Mouse (Mus musculus) hindbrain, embryonic 10.5 days (tissue): ENCODE data around the gene Fbxo2. TPM values are rescaled to one million over a fixed set of nuclear protein-coding genes. Genes with fewer than 3 reads are reported as not detected.

Experiments used
- DNase-seq: peaks from one replicate; pipeline ENCODE4 v3.0.0-alpha.2; 2017; ENCODE audit warnings: low spot score
- H3K27ac ChIP-seq: fragments of 300-500 bp; sonication (generic); 2 replicates; pipeline ENCODE4 v1.5.1; 2016; ENCODE audit warnings: mild to moderate bottlenecking, moderate library complexity
- H3K27me3 ChIP-seq: fragments of 300-500 bp; sonication (generic); 2 replicates; pipeline ENCODE4 v1.6.1; 2016; ENCODE audit warnings: mild to moderate bottlenecking; ENCODE audit not compliant: poor library complexity, insufficient read depth, severe bottlenecking
- H3K36me3 ChIP-seq: fragments of 300-500 bp; sonication (generic); 2 replicates; pipeline ENCODE4 v1.6.1; 2016; ENCODE audit warnings: mild to moderate bottlenecking, moderate library complexity
- H3K4me1 ChIP-seq: fragments of 300-500 bp; sonication (generic); replicated peaks from 2 replicates; pipeline ENCODE4 v1.6.1; 2016; ENCODE audit warnings: mild to moderate bottlenecking
- H3K4me3 ChIP-seq: fragments of 300-500 bp; sonication (generic); 2 replicates; pipeline ENCODE4 v1.5.1; 2016; ENCODE audit warnings: mild to moderate bottlenecking, moderate library complexity
- H3K9me3 ChIP-seq: fragments of 300-500 bp; sonication (generic); 2 replicates; pipeline ENCODE4 v1.6.1; 2016; ENCODE audit warnings: mild to moderate bottlenecking, moderate library complexity
- WGBS: fragments of 180-500 bp; shearing (Covaris S2); methylation state at CpG from one replicate; pipeline ENCODE4 v1.1.7; 2016; 5-methylcytosine and 5-hydroxymethylcytosine counted together
- polyA plus RNA-seq: library from polyadenylated mRNA; unstranded; fragments of >200 nt; fragmentation: Nextera tagmentation; extraction: Ambion mirVana; gene quantifications from 2 replicates; pipeline ENCODE4 v1.2.1, GENCODE M21; 2016

Gene Fbxo2
- polyA plus RNA-seq, 1 experiment from 2014 or later: 3.3 TPM

DNA sequence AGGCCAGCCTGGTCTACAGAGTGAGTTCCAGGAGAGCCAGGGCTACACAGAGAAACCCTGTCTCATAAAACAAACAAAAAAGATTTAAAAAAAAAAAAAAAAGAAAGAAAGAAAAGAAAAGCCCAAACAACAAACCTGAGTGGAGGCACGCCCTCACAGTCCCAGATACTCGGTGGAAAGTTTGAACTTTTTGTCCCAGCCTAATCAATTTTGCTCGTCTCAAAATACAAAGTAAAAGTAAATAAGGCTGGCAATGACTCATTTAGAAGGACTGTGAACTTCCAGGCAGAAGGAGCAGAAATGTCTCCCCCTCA is 9.5 kb upstream of the Fbxo2 start:
- 65% methylated on average over 3 of the region's 3 CpGs for WGBS
- peak overlapping the region; percentile 92 for H3K27ac ChIP-seq
- peaks cover 70% of the 10 kb centered on the region for H3K36me3 ChIP-seq
- DNase-seq: no peak
- peak overlapping the region; percentile 69 for H3K4me3 ChIP-seq
- no peaks in the 10 kb centered on the region for H3K9me3 ChIP-seq
- H3K4me1 ChIP-seq: peaks cover 36% of the 10 kb centered on the region
- no peaks in the 10 kb centered on the region for H3K27me3 ChIP-seq

GRCm38 (mm10) chr4:148151267-148152168 is 8.9 kb upstream of the Fbxo2 start, which contains the start of gene Fbxo6:
Fbxo6 (minus strand) TSS chr4:148152140.
- Histone ChIP-seq H3K4me1 (peaks cover 36% of the 10 kb centered on the region), H3K27ac (peak within 1 kb of the TSS; percentile 92), H3K27me3 (no peaks in the 10 kb centered on the region), H3K36me3 (peaks cover 70% of the 10 kb centered on the region), H3K9me3 (no peaks in the 10 kb centered on the region), H3K4me3 (peak within 1 kb of the TSS; percentile 69)
- WGBS: 1% methylated on average over 67 of the region's 67 CpGs
- peak; percentile 88 for DNase-seq

- no peak for DNase-seq
- 85% methylated on average over 5 of the region's 5 CpGs for WGBS
- Histone ChIP-seq H3K27ac (no peak overlapping the region; the same call in 1 of the 2 replicates), H3K4me1 (peaks cover 40% of the 10 kb centered on the region), H3K9me3 (no peaks in the 10 kb centered on the region), H3K36me3 (peaks cover 70% of the 10 kb centered on the region), H3K4me3 (no peak overlapping the region; the same call in 1 of the 2 replicates), H3K27me3 (no peaks in the 10 kb centered on the region)
Measured at GRCm38 (mm10) chr4:148152547-148152946, 7.9 kb upstream of the Fbxo2 start.

DNA sequence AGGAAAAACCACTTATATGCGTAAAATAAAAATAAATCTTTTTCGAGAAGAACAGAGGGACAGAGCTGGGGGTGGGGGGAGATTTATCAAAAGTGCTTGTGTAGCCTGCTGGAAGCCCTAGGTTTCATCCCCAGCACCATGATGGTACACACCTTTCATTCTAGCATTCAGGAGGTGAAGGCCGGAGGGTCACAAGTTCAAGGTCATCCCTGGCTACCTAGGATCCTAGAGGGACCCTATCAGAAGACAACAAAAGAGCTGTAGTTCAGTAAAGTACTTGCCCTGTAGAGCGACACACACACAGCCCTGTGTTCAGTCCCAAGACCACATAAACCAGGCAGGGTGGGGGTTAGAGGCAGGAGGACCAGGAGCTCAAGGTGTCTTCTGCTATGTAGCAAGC is 6.4 kb upstream of the Fbxo2 start:
- Histone ChIP-seq H3K4me1 (peaks cover 51% of the 10 kb centered on the region), H3K4me3 (no peak overlapping the region), H3K27me3 (peaks cover 7% of the 10 kb centered on the region; the same call in 1 of the 2 replicates), H3K9me3 (no peaks in the 10 kb centered on the region), H3K36me3 (peaks cover 67% of the 10 kb centered on the region), H3K27ac (no peak overlapping the region)
- no peak for DNase-seq
- WGBS: 91% methylated on average over 4 of the region's 4 CpGs

- 70% methylated on average over 3 of the region's 3 CpGs for WGBS
- Histone ChIP-seq H3K36me3 (peaks cover 63% of the 10 kb centered on the region), H3K27me3 (peaks cover 7% of the 10 kb centered on the region), H3K9me3 (no peaks in the 10 kb centered on the region), H3K27ac (no peak overlapping the region), H3K4me3 (no peak overlapping the region), H3K4me1 (peaks cover 52% of the 10 kb centered on the region)
- DNase-seq: no peak
Measured at GRCm38 (mm10) chr4:148154982-148155381, 5.4 kb upstream of the Fbxo2 start.

GRCm38 (mm10) chr4:148158436-148159348 is 1.7 kb upstream of the Fbxo2 start:
- peak; percentile 60 for DNase-seq
- Histone ChIP-seq H3K27me3 (peaks cover 44% of the 10 kb centered on the region), H3K9me3 (no peaks in the 10 kb centered on the region), H3K4me1 (peaks cover 50% of the 10 kb centered on the region), H3K36me3 (peaks cover 49% of the 10 kb centered on the region), H3K4me3 (peak overlapping the region; percentile 81), H3K27ac (peak overlapping the region; percentile 95)
- 24% methylated on average over 27 of the region's 27 CpGs for WGBS

DNA sequence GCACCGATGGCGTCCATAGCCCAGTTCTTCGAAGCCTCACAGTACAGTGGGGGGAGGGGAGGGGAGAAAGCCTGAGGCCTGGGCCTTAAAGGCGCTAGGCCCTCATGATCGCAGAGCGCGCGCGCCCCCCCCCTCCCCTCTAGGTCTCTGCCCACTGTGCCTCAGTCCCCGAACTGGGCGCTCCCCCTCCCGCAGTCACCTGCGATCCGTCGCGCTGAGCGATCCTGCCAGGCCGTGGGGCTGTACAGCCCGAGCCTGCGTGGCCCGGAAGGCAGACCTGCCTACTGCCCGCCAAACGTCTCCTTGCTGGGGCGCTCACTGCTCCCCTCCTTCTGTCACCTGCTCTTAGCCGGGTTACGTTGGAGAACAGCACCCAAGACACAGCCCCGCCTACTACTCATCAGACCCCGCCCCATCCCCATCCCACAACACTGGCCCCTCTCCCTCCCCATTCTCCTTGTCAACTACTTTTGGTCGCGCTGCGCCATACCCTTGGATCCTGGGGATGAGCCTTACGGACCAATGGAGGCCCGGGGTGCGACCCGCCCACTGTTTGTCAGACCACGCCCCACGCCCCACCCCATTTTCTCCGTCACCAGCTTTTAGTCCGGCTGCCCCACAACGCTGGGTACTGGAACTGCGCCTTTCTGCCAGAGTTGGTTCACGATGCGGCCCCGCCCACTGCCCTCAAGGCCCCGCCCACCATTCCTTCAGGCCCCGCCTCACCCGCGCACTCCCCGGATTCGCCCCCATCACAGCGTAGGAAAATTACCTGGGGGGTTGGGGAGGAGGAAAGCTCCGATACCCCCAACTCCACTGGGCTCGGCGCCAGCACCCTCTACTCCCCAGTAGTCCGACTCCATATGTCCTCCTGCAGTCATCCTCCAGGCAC is 631 bp upstream of the Fbxo2 start:
- Histone ChIP-seq H3K27ac (peak overlapping the region; percentile 95), H3K9me3 (no peaks in the 10 kb centered on the region), H3K4me1 (peaks cover 61% of the 10 kb centered on the region), H3K36me3 (peaks cover 38% of the 10 kb centered on the region), H3K4me3 (peak overlapping the region; percentile 81), H3K27me3 (peaks cover 55% of the 10 kb centered on the region)
- WGBS: under 1% methylated on average over 55 of the region's 55 CpGs
- DNase-seq: peak; percentile 98

GRCm38 (mm10) chr4:148164002-148164439 is 3.6 kb downstream of the Fbxo2 start:
- under 1% methylated on average over 29 of the region's 29 CpGs for WGBS
- H3K4me3 ChIP-seq: peak overlapping the region; percentile 47
- DNase-seq: peak; percentile 76
- peaks cover 67% of the 10 kb centered on the region for H3K4me1 ChIP-seq
- H3K36me3 ChIP-seq: no peaks in the 10 kb centered on the region
- H3K9me3 ChIP-seq: no peaks in the 10 kb centered on the region
- peaks cover 84% of the 10 kb centered on the region for H3K27me3 ChIP-seq
- peak overlapping the region; percentile 6; the same call in 1 of the 2 replicates for H3K27ac ChIP-seq

DNA sequence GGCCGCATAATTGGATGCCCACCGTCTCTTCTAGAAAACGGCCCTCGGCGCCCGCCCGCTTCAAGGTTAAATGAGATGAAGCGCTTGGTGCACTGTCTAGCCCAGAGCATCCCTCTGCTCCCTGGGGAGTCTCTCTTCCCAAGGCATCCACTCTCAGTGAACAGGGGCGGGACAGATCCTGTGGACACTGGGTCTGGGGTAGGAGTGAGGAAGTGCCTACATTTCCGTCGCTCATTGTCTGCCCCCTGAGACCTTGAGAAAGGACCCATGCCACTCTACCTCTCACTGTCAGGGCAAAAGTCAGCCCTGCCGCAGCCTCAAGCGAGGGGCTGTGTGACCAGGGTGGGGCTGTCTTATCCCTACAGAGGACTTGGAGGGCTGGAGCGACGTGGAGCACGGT is 4.0 kb downstream of the Fbxo2 start:
- no peaks in the 10 kb centered on the region for H3K9me3 ChIP-seq

GRCm38 (mm10) chr4:148165551-148165950 is 5.1 kb downstream of the Fbxo2 start:
- Histone ChIP-seq H3K27ac (peak overlapping the region; percentile 6; the same call in 1 of the 2 replicates), H3K36me3 (no peaks in the 10 kb centered on the region), H3K4me1 (peaks cover 57% of the 10 kb centered on the region), H3K4me3 (peak overlapping the region; percentile 23; the same call in 1 of the 2 replicates), H3K9me3 (no peaks in the 10 kb centered on the region), H3K27me3 (peaks cover 92% of the 10 kb centered on the region)
- WGBS: 6% methylated on average over 17 of the region's 17 CpGs
- DNase-seq: no peak

More for the DNA sequence above, 4.0 kb downstream of the Fbxo2 start:
- Histone ChIP-seq H3K36me3 (no peaks in the 10 kb centered on the region), H3K4me3 (peak overlapping the region; percentile 47), H3K27me3 (peaks cover 87% of the 10 kb centered on the region), H3K27ac (no peak overlapping the region), H3K4me1 (peaks cover 64% of the 10 kb centered on the region)
- DNase-seq: peak; percentile 19
- under 1% methylated on average over 16 of the region's 16 CpGs for WGBS

DNA sequence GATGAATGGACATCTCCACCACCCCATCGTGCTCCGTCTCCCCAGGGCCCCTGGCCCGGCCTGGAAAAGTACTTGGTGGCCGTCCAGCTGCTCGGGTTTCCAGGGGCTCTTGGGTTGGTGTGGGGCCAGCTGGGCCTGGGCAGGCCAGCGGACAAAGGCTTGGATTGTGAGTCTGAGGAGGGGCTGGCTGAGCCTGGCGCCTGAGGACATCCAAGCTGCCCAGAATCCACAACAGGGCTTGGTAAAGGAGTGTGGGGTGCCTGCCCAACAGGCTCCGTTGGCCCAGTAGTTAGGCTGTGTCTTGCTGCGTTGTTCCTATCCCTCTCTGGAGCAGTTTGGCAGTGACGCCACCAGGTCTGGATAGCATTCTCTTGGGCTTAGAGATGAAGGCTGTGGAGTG is 6.0 kb downstream of the Fbxo2 start:
- peak overlapping the region; percentile 70 for H3K27ac ChIP-seq
- H3K36me3 ChIP-seq: no peaks in the 10 kb centered on the region
- no peaks in the 10 kb centered on the region for H3K9me3 ChIP-seq
- peaks cover 89% of the 10 kb centered on the region for H3K27me3 ChIP-seq
- WGBS: 4% methylated on average over 10 of the region's 10 CpGs
- H3K4me1 ChIP-seq: peaks cover 51% of the 10 kb centered on the region
- H3K4me3 ChIP-seq: peak overlapping the region; percentile 23
- DNase-seq: peak; percentile 58

GRCm38 (mm10) chr4:148166986-148167385 is 6.6 kb downstream of the Fbxo2 start:
- H3K4me3 ChIP-seq: peak overlapping the region; percentile 23; the same call in 1 of the 2 replicates

More at GRCm38 (mm10) chr4:148166986-148167385, 6.6 kb downstream of the Fbxo2 start:
- no peaks in the 10 kb centered on the region for H3K9me3 ChIP-seq
- DNase-seq: peak; percentile 72
- no peak overlapping the region; the same call in 1 of the 2 replicates for H3K27ac ChIP-seq
- 16% methylated on average over 4 of the region's 4 CpGs for WGBS
- H3K36me3 ChIP-seq: no peaks in the 10 kb centered on the region
- H3K4me1 ChIP-seq: peaks cover 50% of the 10 kb centered on the region
- peaks cover 89% of the 10 kb centered on the region for H3K27me3 ChIP-seq
